Mouse (Mus musculus) lung, adult 2 months (tissue): ENCODE results near the gene Tulp1. TPM values are rescaled to one million over a fixed set of nuclear protein-coding genes. Genes with fewer than 3 reads are reported as not detected.
"Not testable (repeated sequence)": the region's sequence is repeated elsewhere in the genome, so short reads cannot be mapped to it uniquely, and the experiment has no call there.

ENCODE experiments used
- DNase-seq: peaks from one replicate; pipeline ENCODE4 v3.0.0; 2022
- H3K4me1 ChIP-seq: fragments of 200-500 bp; 2 replicates; pipeline ENCODE4 v1.6.1; 2011; ENCODE audit warnings: low read length; ENCODE audit not compliant: control insufficient read depth, insufficient read depth
- H3K4me3 ChIP-seq: fragments of 200-500 bp; replicated peaks from 2 replicates; pipeline ENCODE3; 2011; ENCODE audit warnings: low read depth, mild to moderate bottlenecking, control low read depth, low read length; ENCODE audit errors: extremely low read depth
- CTCF ChIP-seq: fragments of 200-500 bp; IDR thresholded peaks from 2 replicates; pipeline ENCODE4 v1.5.1; 2011; ENCODE audit warnings: mild to moderate bottlenecking, low read length, control low read depth; ENCODE audit not compliant: insufficient read depth
- POLR2A ChIP-seq: fragments of 200-500 bp; IDR thresholded peaks from 2 replicates; pipeline ENCODE4 v1.6.1; 2011; ENCODE audit warnings: low read depth, mild to moderate bottlenecking, control low read depth, low read length, borderline replicate concordance; ENCODE audit errors: extremely low read depth
- WGBS: fragments of 180-500 bp; shearing (Covaris S2); methylation state at CpG from one replicate; pipeline ENCODE4 v1.1.7; 2018; 5-methylcytosine and 5-hydroxymethylcytosine counted together
- polyA plus RNA-seq: library from polyadenylated mRNA; depleted of rRNA; stranded (reverse); fragments of >200 nt; gene quantifications from 2 replicates; pipeline ENCODE4 v1.2.3, GENCODE M21; 2012

Tulp1 gene
- polyA plus RNA-seq, 1 experiment: 7.0 TPM

- 0 out of 2 replicates have a peak, but pooled peaks cover 3% of the 10 kb centered on the region for H3K4me1 ChIP-seq
- TF ChIP-seq POLR2A (no peak), CTCF (no peak)
- WGBS: 71% methylated on average over 2 of the region's 2 CpGs
Observed at GRCm38 (mm10) chr17:28371286-28371685, 6.3 kb upstream of the Tulp1 start.

GRCm38 (mm10) chr17:28369056-28369455 is 4.0 kb upstream of the Tulp1 start:
- DNase-seq: no peak
- Histone ChIP-seq H3K4me1 (0 out of 2 replicates have a peak, but pooled peaks cover 3% of the 10 kb centered on the region), H3K4me3 (no peak overlapping the region)
- 64% methylated on average over 5 of the region's 5 CpGs for WGBS
- TF ChIP-seq POLR2A (no peak), CTCF (no peak)

More at GRCm38 (mm10) chr17:28371286-28371685, 6.3 kb upstream of the Tulp1 start:
- no peak for DNase-seq
- H3K4me3 ChIP-seq: no peak overlapping the region

GRCm38 (mm10) chr17:28368449-28368848 is 3.4 kb upstream of the Tulp1 start:
- Histone ChIP-seq H3K4me3 (no peak overlapping the region), H3K4me1 (0 out of 2 replicates have a peak, but pooled peaks cover 3% of the 10 kb centered on the region)
- TF ChIP-seq POLR2A (no peak), CTCF (peak; percentile 85)
- peak; percentile 90 for DNase-seq
- WGBS: 2% methylated on average over 13 of the region's 13 CpGs

GRCm38 (mm10) chr17:28363507-28363906 is 1.5 kb downstream of the Tulp1 start:
- peaks cover 6% of the 10 kb centered on the region; the same call in 1 of the 2 replicates for H3K4me1 ChIP-seq
- TF ChIP-seq CTCF (no peak), POLR2A (no peak)
- WGBS: 49% methylated on average over 6 of the region's 6 CpGs
- no peak for DNase-seq
- no peak overlapping the region for H3K4me3 ChIP-seq

GRCm38 (mm10) chr17:28362653-28363292 is 2.2 kb downstream of the Tulp1 start:
- TF ChIP-seq POLR2A (no peak), CTCF (no peak)
- H3K4me1 ChIP-seq: peaks cover 3% of the 10 kb centered on the region; the same call in 1 of the 2 replicates
- DNase-seq: no peak
- no peak overlapping the region for H3K4me3 ChIP-seq
- 16% methylated on average over 25 of the region's 25 CpGs for WGBS

GRCm38 (mm10) chr17:28361921-28362652 is 2.9 kb downstream of the Tulp1 start:
- DNase-seq: no peak
- Histone ChIP-seq H3K4me1 (peaks cover 3% of the 10 kb centered on the region; the same call in 1 of the 2 replicates), H3K4me3 (no peak overlapping the region)
- WGBS: 52% methylated on average over 11 of the region's 11 CpGs
- no peak for TF ChIP-seq CTCF
- TF ChIP-seq POLR2A: no peak

- no peak for DNase-seq
- no peak overlapping the region for H3K4me3 ChIP-seq
- TF ChIP-seq POLR2A (no peak), CTCF (no peak)
- WGBS: 61% methylated on average over 9 of the region's 9 CpGs
- peaks cover 3% of the 10 kb centered on the region; the same call in 1 of the 2 replicates for H3K4me1 ChIP-seq
Observed at GRCm38 (mm10) chr17:28360531-28361277, 4.3 kb downstream of the Tulp1 start.

GRCm38 (mm10) chr17:28358576-28359261 is 6.3 kb downstream of the Tulp1 start:
- not testable (repeated sequence) for H3K4me1 ChIP-seq, H3K4me3 ChIP-seq, DNase-seq
- 19% methylated on average over 24 of the region's 24 CpGs for WGBS

- DNase-seq: peak; percentile 77
- Histone ChIP-seq H3K4me3 (no peak overlapping the region), H3K4me1 (peaks cover 7% of the 10 kb centered on the region)
- 71% methylated on average over 12 of the region's 12 CpGs for whole genome bisulfite sequencing
- TF ChIP-seq POLR2A (0 out of 2 replicates have a peak, but pooled peaks have one; percentile 28), CTCF (no peak)
Observed at GRCm38 (mm10) chr17:28355871-28356270, 9.2 kb downstream of the Tulp1 start.
